Mouse (Mus musculus): ENCODE results near the gene Prpsap1.

- TF ChIP-seq CTCF (IDR thresholded peaks at IDR 0.05; ENCODE audit: insufficient read depth, low read depth, low read length) (no peak), POLR2A (IDR thresholded peaks at IDR 0.05; ENCODE audit: insufficient read depth, low read depth, low read length) (no peak)
Measured at GRCm38 (mm10) chr11:116508689-116509088, 14.7 kb upstream of the Prpsap1 start.
